8 mouse cellular contexts compared by ENCODE assay signal in the genomic region with DNA sequence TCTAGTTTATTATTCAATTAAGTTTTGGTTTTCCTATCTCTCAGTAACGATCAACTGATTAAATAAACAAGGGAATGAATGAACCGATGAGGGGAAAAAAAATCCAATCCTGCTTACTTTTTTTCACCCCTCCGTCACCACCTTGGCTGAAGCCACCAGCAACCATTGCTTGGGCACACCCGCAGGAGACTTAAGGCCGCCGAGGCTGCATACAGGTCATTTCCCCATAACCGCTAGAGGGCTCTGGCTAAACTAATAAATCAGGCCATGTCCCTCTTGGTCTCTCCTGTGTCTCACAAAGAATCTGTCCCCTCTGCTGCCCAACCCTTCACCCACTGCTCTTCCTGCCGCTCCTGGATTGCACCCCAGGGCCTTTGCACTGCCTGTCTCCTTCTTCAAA.
DNase-seq lines count a peak whose midpoint lies in the region; ATAC-seq and TF ChIP-seq lines count a peak whose summit lies in the region.

No protein-coding gene starts in this region.

- no peak for ATAC-seq in limb, embryonic 14.5 days (ENCODE audit: low FRiP score, low read depth)
- no peak; the same call in 1 of the 2 replicates for ATAC-seq in stomach, embryonic 16.5 days (ENCODE audit: insufficient read depth, low FRiP score)

- no peaks in the 10 kb centered on the region for H3K36me3 ChIP-seq in heart, adult 2 months (ENCODE audit: control insufficient read depth, insufficient read depth, low read length)
- no peaks in the 10 kb centered on the region for H3K36me3 ChIP-seq in limb, embryonic 14.5 days (ENCODE audit: control insufficient read depth, insufficient read depth, low read length)
- no peaks in the 10 kb centered on the region for H3K36me3 ChIP-seq in stomach, embryonic 16.5 days (ENCODE audit: control insufficient read depth, insufficient read depth, low read length)

- peak; percentile 69 for TF ChIP-seq CTCF in heart, adult 2 months (IDR thresholded peaks at IDR 0.05)

- H3K4me3 ChIP-seq in heart, adult 2 months: no peak overlapping the region
- no peak overlapping the region for H3K4me3 ChIP-seq in limb, embryonic 14.5 days (replicated peaks; ENCODE audit: low read length)
- H3K4me3 ChIP-seq in stomach, embryonic 16.5 days (replicated peaks; ENCODE audit: low read length): no peak overlapping the region; the same call in 1 of the 2 replicates

- no peak for TF ChIP-seq EP300 in heart, adult 2 months (IDR thresholded peaks at IDR 0.05; ENCODE audit: insufficient read depth, low read depth, low read length)

- WGBS in heart, adult 2 months: 15% methylated on average over 8 of the region's 8 CpGs
- WGBS in limb, embryonic 14.5 days: 10% methylated on average over 8 of the region's 8 CpGs
- 16% methylated on average over 8 of the region's 8 CpGs for WGBS in stomach, embryonic 16.5 days

- intact Hi-C loops in heart, adult 2 months (cut with DNase I): no loop called here
- intact Hi-C loops in heart, postnatal 14 days (cut with DNase I): loop anchor here (5.0 kb wide), 1 partner anchor 190 kb away; no protein-coding TSS in a partner anchor

- no peak for TF ChIP-seq POLR2A in heart, adult 2 months (IDR thresholded peaks at IDR 0.05; ENCODE audit: insufficient read depth, low read depth, low read length)
- TF ChIP-seq POLR2A in limb, embryonic 14.5 days (IDR thresholded peaks at IDR 0.05; ENCODE audit: borderline replicate concordance, extremely low read depth, insufficient read depth, insufficient read length): no peak

- H3K9ac ChIP-seq in heart, adult 2 months (ENCODE audit: low read depth, low read length): no peak overlapping the region
- no peak overlapping the region for H3K9ac ChIP-seq in limb, embryonic 14.5 days (ENCODE audit: low read depth, low read length, severe bottlenecking)
- H3K9ac ChIP-seq in stomach, embryonic 16.5 days (ENCODE audit: low read length): no peak overlapping the region

- no peaks in the 10 kb centered on the region for H3K4me1 ChIP-seq in heart, adult 2 months (ENCODE audit: control insufficient read depth, insufficient read depth, low read length)
- no peaks in the 10 kb centered on the region for H3K4me1 ChIP-seq in limb, embryonic 14.5 days (ENCODE audit: control insufficient read depth, insufficient read depth, low read length)
- peaks cover 3% of the 10 kb centered on the region; the same call in 1 of the 2 replicates for H3K4me1 ChIP-seq in stomach, embryonic 16.5 days (ENCODE audit: control insufficient read depth, insufficient read depth, low read length)

- H3K27me3 ChIP-seq in heart, adult 2 months (ENCODE audit: control insufficient read depth, insufficient read depth, low read length): peaks cover 2% of the 10 kb centered on the region
- peaks cover 24% of the 10 kb centered on the region for H3K27me3 ChIP-seq in limb, embryonic 14.5 days (ENCODE audit: control insufficient read depth, insufficient read depth, low read length)
- H3K27me3 ChIP-seq in stomach, embryonic 16.5 days (ENCODE audit: control insufficient read depth, insufficient read depth, low read length): no peaks in the 10 kb centered on the region

- DNase-seq in heart, adult 2 months: no peak
- no peak for DNase-seq in heart, adult 8-10 months (ENCODE audit: low spot score)
- DNase-seq in c-Kit-positive CD71-positive TER-119-negative erythroid progenitor cells, embryonic 14.5 days (ENCODE audit: low read depth): peak; percentile 5
- peak; percentile 8 to 18 for DNase-seq in heart, postnatal 14 days
- DNase-seq in limb, embryonic 14.5 days (ENCODE audit: low spot score): peak; percentile 23
- no peak for DNase-seq in frontal cortex, postnatal 25 days (ENCODE audit: low spot score in 2 of 2)
- DNase-seq in thymus, postnatal 36 days: no peak

- H3K4me2 ChIP-seq in limb, embryonic 14.5 days (replicated peaks; ENCODE audit: low read depth, low read length, severe bottlenecking): no peak overlapping the region
- peak overlapping the region; percentile 45; the same call in 1 of the 2 replicates for H3K4me2 ChIP-seq in stomach, embryonic 16.5 days (ENCODE audit: low read depth, low read length)

- no peaks in the 10 kb centered on the region for H3K79me2 ChIP-seq in heart, adult 2 months (replicated peaks; ENCODE audit: control insufficient read depth, insufficient read depth, low read length)

- no peaks in the 10 kb centered on the region for H3K9me3 ChIP-seq in limb, embryonic 14.5 days (ENCODE audit: control insufficient read depth, low read length)
- no peaks in the 10 kb centered on the region for H3K9me3 ChIP-seq in stomach, embryonic 16.5 days (replicated peaks; ENCODE audit: control insufficient read depth, low read length)

- no peak overlapping the region for H3K27ac ChIP-seq in heart, adult 2 months
- no peak overlapping the region for H3K27ac ChIP-seq in limb, embryonic 14.5 days (replicated peaks; ENCODE audit: low read depth, low read length)
- H3K27ac ChIP-seq in stomach, embryonic 16.5 days (ENCODE audit: low read length): no peak overlapping the region

Comparison
In these comparisons a context has a peak if more than half of its experiments do, and no peak if none do; other contexts are left out.
1. DNase-seq: peak in c-Kit-positive CD71-positive TER-119-negative erythroid progenitor cells, embryonic 14.5 days (single experiment), heart, postnatal 14 days (2 of 2) and limb, embryonic 14.5 days (single experiment); none in heart, adult 2 months (0 of 2), heart, adult 8-10 months (single experiment), frontal cortex, postnatal 25 days (0 of 2) and thymus, postnatal 36 days (0 of 2).